Mouse (Mus musculus) forebrain, embryonic 10.5 days (tissue): ENCODE measurements around the gene Padi6. TPM values are rescaled to one million over a fixed set of nuclear protein-coding genes. Genes with fewer than 3 reads are reported as not detected.

Experiments used
- DNase-seq: peaks from one replicate; pipeline ENCODE4 v3.0.0-alpha.2; 2017; ENCODE audit warnings: low spot score; ENCODE audit errors: extremely low spot score
- H3K27ac ChIP-seq: fragments of 300-500 bp; sonication (generic); 2 replicates; pipeline ENCODE4 v1.5.1; 2016; ENCODE audit warnings: mild to moderate bottlenecking
- H3K27me3 ChIP-seq: fragments of 300-500 bp; sonication (generic); 2 replicates; pipeline ENCODE4 v1.6.1; 2016; ENCODE audit warnings: mild to moderate bottlenecking; ENCODE audit not compliant: poor library complexity, severe bottlenecking
- H3K36me3 ChIP-seq: fragments of 300-500 bp; sonication (generic); replicated peaks from 2 replicates; pipeline ENCODE4 v1.6.1; 2016; ENCODE audit warnings: mild to moderate bottlenecking, moderate library complexity
- H3K4me1 ChIP-seq: fragments of 300-500 bp; sonication (generic); 2 replicates; pipeline ENCODE4 v1.6.1; 2016
- H3K4me3 ChIP-seq: fragments of 300-500 bp; sonication (generic); 2 replicates; pipeline ENCODE4 v1.5.1; 2016; ENCODE audit warnings: mild to moderate bottlenecking, moderate library complexity
- H3K9me3 ChIP-seq: fragments of 300-500 bp; sonication (generic); 2 replicates; pipeline ENCODE4 v1.6.1; 2016; ENCODE audit warnings: mild to moderate bottlenecking, moderate library complexity
- WGBS: fragments of 180-500 bp; shearing (Covaris S2); methylation state at CpG from one replicate; pipeline ENCODE4 v1.1.7; 2016; 5-methylcytosine and 5-hydroxymethylcytosine counted together
- polyA plus RNA-seq: library from polyadenylated mRNA; unstranded; fragments of >200 nt; fragmentation: Nextera tagmentation; extraction: Ambion mirVana; gene quantifications from 2 replicates; pipeline ENCODE4 v1.2.1, GENCODE M21; 2016

The Padi6 gene
- polyA plus RNA-seq, 1 experiment from 2014 or later: not detected

GRCm38 (mm10) chr4:140743086-140743485 lies 643 bp upstream of the Padi6 start:
- Histone ChIP-seq H3K4me1 (peaks cover 23% of the 10 kb centered on the region), H3K36me3 (no peaks in the 10 kb centered on the region), H3K27ac (no peak overlapping the region), H3K4me3 (no peak overlapping the region), H3K27me3 (peaks cover 20% of the 10 kb centered on the region; the same call in 1 of the 2 replicates), H3K9me3 (no peaks in the 10 kb centered on the region)
- WGBS: 60% methylated on average over 4 of the region's 4 CpGs
- no peak for DNase-seq

- peak overlapping the region; percentile 20; the same call in 1 of the 2 replicates for H3K27ac ChIP-seq
- DNase-seq: no peak
- peaks cover 16% of the 10 kb centered on the region for H3K4me1 ChIP-seq
- H3K9me3 ChIP-seq: no peaks in the 10 kb centered on the region
- 92% methylated on average over 6 of the region's 6 CpGs for WGBS
- H3K36me3 ChIP-seq: no peaks in the 10 kb centered on the region
- 0 out of 2 replicates have a peak, but pooled peaks cover 5% of the 10 kb centered on the region for H3K27me3 ChIP-seq
- no peak overlapping the region for H3K4me3 ChIP-seq
Observed at GRCm38 (mm10) chr4:140741401-140741800, 1.0 kb downstream of the Padi6 start.

GRCm38 (mm10) chr4:140740655-140741054 lies 1.8 kb downstream of the Padi6 start:
- no peak overlapping the region for H3K4me3 ChIP-seq
- no peaks in the 10 kb centered on the region for H3K9me3 ChIP-seq
- H3K27me3 ChIP-seq: no peaks in the 10 kb centered on the region
- peaks cover 16% of the 10 kb centered on the region for H3K4me1 ChIP-seq
- H3K36me3 ChIP-seq: no peaks in the 10 kb centered on the region
- no peak overlapping the region for H3K27ac ChIP-seq
- DNase-seq: no peak
- WGBS: 90% methylated on average over 11 of the region's 11 CpGs

- Histone ChIP-seq H3K27me3 (no peaks in the 10 kb centered on the region), H3K9me3 (no peaks in the 10 kb centered on the region), H3K27ac (no peak overlapping the region), H3K36me3 (no peaks in the 10 kb centered on the region), H3K4me3 (no peak overlapping the region), H3K4me1 (no peaks in the 10 kb centered on the region)
- DNase-seq: no peak
- 82% methylated on average over 7 of the region's 7 CpGs for WGBS
Observed at GRCm38 (mm10) chr4:140732871-140733270, 9.6 kb downstream of the Padi6 start.

- Histone ChIP-seq H3K4me1 (no peaks in the 10 kb centered on the region), H3K4me3 (no peak overlapping the region), H3K36me3 (peaks cover 11% of the 10 kb centered on the region), H3K27ac (no peak overlapping the region), H3K27me3 (no peaks in the 10 kb centered on the region), H3K9me3 (no peaks in the 10 kb centered on the region)
- no peak for DNase-seq
- 79% methylated on average over 4 of the region's 4 CpGs for WGBS
Observed at GRCm38 (mm10) chr4:140731654-140732053, 10.8 kb downstream of the Padi6 start.

GRCm38 (mm10) chr4:140726907-140727306 lies 15.5 kb downstream of the Padi6 start:
- peaks cover 58% of the 10 kb centered on the region for H3K36me3 ChIP-seq
- H3K4me1 ChIP-seq: no peaks in the 10 kb centered on the region
- no peaks in the 10 kb centered on the region for H3K9me3 ChIP-seq
- DNase-seq: no peak
- H3K27me3 ChIP-seq: no peaks in the 10 kb centered on the region
- 93% methylated on average over 12 of the region's 12 CpGs for WGBS
- no peak overlapping the region for H3K27ac ChIP-seq
- no peak overlapping the region for H3K4me3 ChIP-seq

GRCm38 (mm10) chr4:140724739-140725138 lies 17.7 kb downstream of the Padi6 start:
- Histone ChIP-seq H3K36me3 (peaks cover 80% of the 10 kb centered on the region), H3K27ac (no peak overlapping the region), H3K9me3 (no peaks in the 10 kb centered on the region), H3K4me1 (no peaks in the 10 kb centered on the region), H3K27me3 (no peaks in the 10 kb centered on the region), H3K4me3 (no peak overlapping the region)
- DNase-seq: no peak
- 80% methylated on average over 6 of the region's 6 CpGs for WGBS

- Histone ChIP-seq H3K9me3 (no peaks in the 10 kb centered on the region), H3K4me1 (no peaks in the 10 kb centered on the region), H3K27me3 (no peaks in the 10 kb centered on the region), H3K4me3 (no peak overlapping the region), H3K27ac (no peak overlapping the region), H3K36me3 (peaks cover 89% of the 10 kb centered on the region)
- 72% methylated on average over 5 of the region's 5 CpGs for WGBS
- DNase-seq: peak; percentile 53
Observed at GRCm38 (mm10) chr4:140723801-140724200, 18.6 kb downstream of the Padi6 start.

- Histone ChIP-seq H3K36me3 (peaks cover 96% of the 10 kb centered on the region), H3K27me3 (no peaks in the 10 kb centered on the region), H3K4me1 (no peaks in the 10 kb centered on the region), H3K9me3 (no peaks in the 10 kb centered on the region), H3K27ac (no peak overlapping the region), H3K4me3 (no peak overlapping the region)
- DNase-seq: no peak
- 88% methylated on average over 9 of the region's 9 CpGs for WGBS
Observed at GRCm38 (mm10) chr4:140723192-140723591, 19.3 kb downstream of the Padi6 start.

GRCm38 (mm10) chr4:140722710-140723109 lies 19.7 kb downstream of the Padi6 start:
- H3K27ac ChIP-seq: no peak overlapping the region
- H3K4me3 ChIP-seq: no peak overlapping the region
- H3K4me1 ChIP-seq: no peaks in the 10 kb centered on the region
- WGBS: 83% methylated on average over 9 of the region's 9 CpGs
- H3K27me3 ChIP-seq: no peaks in the 10 kb centered on the region
- H3K36me3 ChIP-seq: peaks cover 100% of the 10 kb centered on the region
- DNase-seq: no peak
- H3K9me3 ChIP-seq: no peaks in the 10 kb centered on the region

- Histone ChIP-seq H3K4me1 (no peaks in the 10 kb centered on the region), H3K4me3 (no peak overlapping the region), H3K27ac (no peak overlapping the region), H3K36me3 (peaks cover 100% of the 10 kb centered on the region), H3K27me3 (no peaks in the 10 kb centered on the region), H3K9me3 (no peaks in the 10 kb centered on the region)
- no peak for DNase-seq
- 88% methylated on average over 20 of the region's 20 CpGs for WGBS
Observed at GRCm38 (mm10) chr4:140721968-140722490, 20.4 kb downstream of the Padi6 start.

GRCm38 (mm10) chr4:140720091-140720490 lies 22.4 kb downstream of the Padi6 start:
- no peaks in the 10 kb centered on the region for H3K27me3 ChIP-seq
- WGBS: 95% methylated on average over 5 of the region's 5 CpGs
- no peak overlapping the region for H3K4me3 ChIP-seq
- H3K9me3 ChIP-seq: no peaks in the 10 kb centered on the region
- no peaks in the 10 kb centered on the region for H3K4me1 ChIP-seq
- no peak overlapping the region for H3K27ac ChIP-seq
- H3K36me3 ChIP-seq: peaks cover 100% of the 10 kb centered on the region
- no peak for DNase-seq

- Histone ChIP-seq H3K36me3 (peaks cover 99% of the 10 kb centered on the region), H3K27me3 (no peaks in the 10 kb centered on the region), H3K4me3 (no peak overlapping the region), H3K4me1 (peaks cover 10% of the 10 kb centered on the region), H3K9me3 (no peaks in the 10 kb centered on the region), H3K27ac (no peak overlapping the region)
- no peak for DNase-seq
- 97% methylated on average over 9 of the region's 9 CpGs for WGBS
Observed at GRCm38 (mm10) chr4:140718436-140718835, 24.0 kb downstream of the Padi6 start.

- Histone ChIP-seq H3K4me1 (peaks cover 24% of the 10 kb centered on the region), H3K9me3 (no peaks in the 10 kb centered on the region), H3K36me3 (peaks cover 99% of the 10 kb centered on the region), H3K27ac (no peak overlapping the region), H3K27me3 (no peaks in the 10 kb centered on the region), H3K4me3 (no peak overlapping the region)
- 93% methylated on average over 11 of the region's 11 CpGs for WGBS
- no peak for DNase-seq
Observed at GRCm38 (mm10) chr4:140716994-140717393, 25.4 kb downstream of the Padi6 start.
